Mouse (Mus musculus): ENCODE data around the gene Rpl13a.

- TF ChIP-seq CTCF (IDR thresholded peaks at IDR 0.05; ENCODE audit: borderline replicate concordance, extremely low read depth, insufficient read depth, insufficient read length) = no peak
- no peak for TF ChIP-seq POLR2A (IDR thresholded peaks at IDR 0.05; ENCODE audit: borderline replicate concordance, extremely low read depth, insufficient read depth, insufficient read length, poor library complexity, severe bottlenecking)
These were observed 47.4 kb upstream of the Rpl13a start for GRCm38 (mm10) chr7:45175929-45176328.
